Mouse (Mus musculus) heart, adult 11 months (tissue): ENCODE results near the gene Creb3l1.

Source experiments
- DNase-seq: peaks from one replicate; pipeline ENCODE4 v3.0.0; 2022

Gene Creb3l1

GRCm38 (mm10) chr2:91962864-91963401 lies 61.4 kb downstream of the Creb3l1 start:
- DNase-seq: peak; percentile 95

DNA sequence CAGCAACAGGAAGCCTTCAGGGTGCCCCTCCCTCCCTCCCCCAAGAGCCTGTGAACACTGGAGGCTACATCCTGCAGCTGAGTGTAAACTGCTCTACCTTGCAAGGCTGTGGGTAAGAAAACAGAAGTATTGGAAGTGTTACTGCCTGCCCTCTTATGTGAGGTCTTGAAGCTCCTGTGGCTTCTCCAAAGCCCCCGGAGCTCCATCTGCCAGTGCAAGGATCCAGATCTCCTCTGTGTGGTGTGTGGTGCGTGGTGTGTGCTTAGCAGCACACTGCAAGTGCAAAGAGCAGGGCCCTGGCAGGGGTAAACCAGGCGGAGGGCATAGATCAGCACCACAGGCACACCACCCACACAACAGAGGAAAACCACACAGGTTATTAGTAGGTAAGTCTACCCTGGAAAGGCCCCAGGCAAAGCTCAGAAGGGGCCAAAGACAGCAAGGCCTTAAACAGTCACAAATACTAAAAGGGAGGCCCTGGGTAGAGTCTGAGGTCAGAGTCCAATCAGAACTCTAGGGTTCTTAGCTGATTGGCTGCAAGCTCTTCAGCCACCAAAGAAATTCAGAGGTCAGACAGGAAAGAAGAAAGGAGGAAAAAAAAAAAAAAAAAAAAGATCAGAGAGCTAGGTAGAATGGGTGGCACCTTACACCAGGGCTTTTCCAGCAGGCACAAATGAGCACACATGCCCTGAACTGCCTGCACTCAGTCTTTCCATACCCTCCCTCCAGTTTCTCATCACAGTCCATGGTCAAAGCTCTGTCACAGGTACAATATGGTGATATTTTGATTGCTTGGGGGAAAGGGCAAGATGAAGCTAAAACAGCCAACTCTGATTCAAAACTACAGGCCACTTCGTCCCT lies 62.2 kb downstream of the Creb3l1 start:
- peak; percentile 92 for DNase-seq

DNA sequence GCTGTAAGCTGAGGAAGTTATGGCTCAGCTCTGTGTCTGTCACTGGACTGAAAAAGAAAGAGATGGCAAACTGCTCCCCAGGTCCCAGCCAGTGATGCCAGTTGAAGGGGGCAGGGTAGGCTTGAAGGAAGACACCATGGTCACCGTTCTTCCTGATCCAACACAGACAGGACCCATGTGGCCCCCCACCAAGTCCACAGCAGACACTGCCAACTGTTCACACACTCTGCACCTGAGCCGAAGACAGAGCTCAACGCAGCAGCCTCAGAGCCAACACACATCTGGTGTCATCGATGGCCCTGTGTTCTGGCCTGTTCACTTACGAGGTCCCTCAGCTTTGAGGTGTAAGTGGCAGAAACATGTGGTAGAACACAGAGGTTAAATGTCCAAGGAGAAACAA lies 63.8 kb downstream of the Creb3l1 start:
- DNase-seq: peak; percentile 87

GRCm38 (mm10) chr2:91959544-91960410 lies 64.5 kb downstream of the Creb3l1 start:
- DNase-seq: peak; percentile 92

GRCm38 (mm10) chr2:91958701-91959457 lies 65.4 kb downstream of the Creb3l1 start:
- peak; percentile 94 for DNase-seq

- DNase-seq: peak; percentile 80
These were observed 66.3 kb downstream of the Creb3l1 start for GRCm38 (mm10) chr2:91958049-91958448.

DNA sequence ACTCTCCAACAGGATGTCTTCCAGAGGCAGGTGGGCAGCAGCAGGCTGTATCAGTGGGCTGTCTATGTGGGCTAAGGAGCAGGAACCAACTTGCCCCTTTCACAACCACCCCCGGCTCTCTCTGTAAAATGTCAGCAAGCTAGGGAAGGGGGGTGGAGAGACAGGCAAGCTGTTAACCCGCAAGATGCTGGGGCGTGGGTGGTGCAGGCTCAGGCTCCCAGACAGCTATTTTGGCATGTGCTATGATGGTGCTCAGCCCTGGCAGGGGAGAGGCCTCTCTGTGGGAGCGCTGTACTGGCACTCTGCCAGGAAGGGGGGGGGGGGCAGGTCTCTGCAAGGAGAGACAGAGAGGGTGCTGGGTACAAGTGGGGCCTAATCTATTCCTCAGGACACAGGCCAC lies 67.2 kb downstream of the Creb3l1 start:
- peak; percentile 93 for DNase-seq

GRCm38 (mm10) chr2:91955875-91956274 lies 68.4 kb downstream of the Creb3l1 start:
- DNase-seq: peak; percentile 74

DNA sequence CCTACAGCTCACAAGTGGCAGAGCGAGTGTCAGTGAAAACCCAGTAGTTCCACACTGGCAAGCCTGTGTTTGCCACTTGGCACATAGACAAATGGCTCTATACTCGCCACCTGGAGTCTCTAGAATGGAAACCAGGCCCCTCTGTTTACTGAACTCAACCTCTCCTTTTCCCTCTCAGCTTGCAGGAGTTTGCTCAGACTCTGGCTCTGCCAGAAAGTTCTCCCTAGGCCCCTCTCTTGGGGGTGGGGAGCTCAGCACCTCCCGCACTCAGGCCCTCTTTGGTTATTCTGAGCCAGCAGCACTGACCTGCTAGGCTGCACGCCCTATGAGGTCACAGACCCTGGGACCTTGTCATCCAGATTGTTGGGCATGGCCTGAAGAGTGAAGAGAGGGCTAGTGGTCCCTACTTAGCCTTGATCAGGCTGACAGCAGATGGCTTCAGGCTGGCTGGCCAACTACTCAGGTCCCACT lies 69.1 kb downstream of the Creb3l1 start:
- DNase-seq: peak; percentile 85

- peak; percentile 99 for DNase-seq
These were observed 70.5 kb downstream of the Creb3l1 start for GRCm38 (mm10) chr2:91953825-91954224.

DNA sequence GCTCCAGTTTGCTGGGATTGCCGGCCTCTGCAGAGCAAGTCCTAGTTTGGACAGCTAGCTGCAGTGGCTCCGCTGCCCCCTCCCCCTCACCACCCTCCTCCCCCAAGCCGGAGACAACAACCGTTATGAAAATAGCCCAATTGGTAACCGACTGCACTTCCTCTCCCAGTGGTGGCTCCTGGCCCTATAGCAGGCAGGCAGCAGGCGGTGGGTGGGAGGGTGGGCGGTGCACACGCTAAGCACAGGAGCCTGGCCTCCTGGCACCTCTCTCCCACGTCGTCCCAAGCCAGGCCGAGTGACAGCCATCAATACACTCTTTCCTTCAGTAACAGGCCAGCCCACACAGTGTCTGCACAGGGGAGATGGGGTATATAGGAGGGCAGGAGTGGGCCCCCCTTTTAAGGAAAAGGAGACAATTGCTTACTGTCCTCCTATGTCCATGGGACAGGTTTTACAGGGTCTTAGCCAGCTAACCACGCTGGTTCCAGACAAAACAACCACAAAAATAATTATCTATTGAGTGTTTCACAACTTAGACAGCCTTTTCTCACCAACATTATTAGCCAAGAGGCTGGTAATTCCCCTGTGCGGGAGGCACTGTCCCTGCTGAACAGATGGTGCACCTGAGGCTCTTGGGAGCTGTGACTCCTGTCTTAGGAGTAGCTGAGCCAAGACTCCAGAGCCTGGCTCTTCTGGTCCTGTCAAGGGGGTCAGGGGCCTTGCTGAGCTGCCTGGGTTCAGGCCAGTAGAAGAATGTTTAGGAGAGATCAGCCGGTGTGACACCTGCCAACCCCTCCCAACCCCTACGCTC lies 73.8 kb downstream of the Creb3l1 start:
- DNase-seq: peak; percentile 98

GRCm38 (mm10) chr2:91949411-91950274 lies 74.7 kb downstream of the Creb3l1 start:
- DNase-seq: peak; percentile 98

DNA sequence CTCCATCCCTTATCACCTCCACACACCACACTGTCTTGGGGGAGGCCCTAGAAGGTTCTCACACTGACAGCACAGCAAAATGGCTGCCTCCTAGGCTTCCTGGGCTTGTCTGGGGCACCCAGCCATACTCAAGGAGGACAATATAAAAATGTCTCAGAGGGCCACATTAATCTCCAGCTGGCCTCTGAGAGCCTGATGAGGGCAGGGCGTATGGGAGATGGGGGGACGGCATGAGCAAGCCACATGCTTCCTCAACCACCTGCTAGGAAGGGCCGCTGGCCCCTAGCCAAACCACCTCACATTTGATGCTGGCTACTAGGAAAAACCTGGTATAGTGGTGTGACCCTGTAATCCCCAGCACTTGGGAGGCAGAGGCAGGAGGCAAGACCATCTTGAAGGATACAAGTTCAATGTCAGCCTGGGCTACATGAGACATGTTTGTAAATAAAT lies 75.5 kb downstream of the Creb3l1 start:
- no peak for DNase-seq

GRCm38 (mm10) chr2:91948151-91948509 lies 76.2 kb downstream of the Creb3l1 start:
- DNase-seq: peak; percentile 97

GRCm38 (mm10) chr2:91947397-91948150 lies 76.7 kb downstream of the Creb3l1 start:
- DNase-seq: peak; percentile 96

DNA sequence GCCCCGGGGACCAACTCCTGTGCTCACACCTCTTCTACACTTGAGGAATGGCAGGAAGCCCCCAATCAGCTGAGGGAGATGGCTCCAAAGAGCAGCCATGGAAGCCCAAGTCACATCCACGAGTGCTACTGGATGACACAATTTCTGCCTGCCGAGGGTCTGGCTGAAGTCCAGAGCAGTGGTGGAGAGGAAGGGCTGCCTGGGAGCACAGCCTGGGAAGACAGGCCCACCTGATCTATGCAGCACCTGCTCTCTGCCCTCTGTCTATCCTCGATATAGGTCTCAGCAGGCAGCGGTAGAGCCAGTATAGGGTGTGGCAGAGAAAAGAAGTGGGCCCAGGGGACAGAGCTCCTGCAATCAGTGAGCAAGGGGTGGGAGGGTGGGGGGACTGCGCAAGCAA lies 77.5 kb downstream of the Creb3l1 start:
- peak; percentile 95 for DNase-seq

DNA sequence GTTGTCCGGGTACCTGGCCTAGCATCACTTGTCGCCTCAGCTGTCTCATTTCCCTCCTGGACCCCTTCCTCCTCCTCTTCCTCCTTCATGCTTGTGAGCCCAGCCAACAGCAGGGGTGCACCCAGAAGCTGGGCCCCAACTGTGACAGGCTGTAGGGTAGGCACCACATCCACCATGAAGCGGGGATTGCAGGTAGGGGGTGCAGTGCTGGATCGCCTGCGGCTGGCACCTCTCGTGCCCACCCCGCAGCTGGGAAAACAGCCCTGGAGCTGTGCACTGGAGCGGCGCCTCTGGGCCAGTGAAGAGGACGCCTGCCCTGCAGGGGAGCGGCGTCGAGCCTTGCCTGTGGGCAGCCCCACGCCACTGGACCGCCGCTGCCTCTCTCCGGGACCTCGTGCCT lies 78.8 kb downstream of the Creb3l1 start, which contains the start of gene Gm9821:
TSS of gene Gm9821 (plus strand) at position 221 of the 400 bp plus-strand sequence.
- DNase-seq: no peak

- DNase-seq: peak; percentile 96
These were observed 79.9 kb downstream of the Creb3l1 start for GRCm38 (mm10) chr2:91944170-91944950.

- DNase-seq: no peak
These were observed 81.9 kb downstream of the Creb3l1 start for GRCm38 (mm10) chr2:91942356-91942755.
